Mouse (Mus musculus): ENCODE data around the gene Sez6l.

The Sez6l gene

GRCm38 (mm10) chr5:112533312-112534075, 43.5 kb downstream of the Sez6l start:
- no peak for DNase-seq (ENCODE audit: low spot score in 2 of 2)

DNA sequence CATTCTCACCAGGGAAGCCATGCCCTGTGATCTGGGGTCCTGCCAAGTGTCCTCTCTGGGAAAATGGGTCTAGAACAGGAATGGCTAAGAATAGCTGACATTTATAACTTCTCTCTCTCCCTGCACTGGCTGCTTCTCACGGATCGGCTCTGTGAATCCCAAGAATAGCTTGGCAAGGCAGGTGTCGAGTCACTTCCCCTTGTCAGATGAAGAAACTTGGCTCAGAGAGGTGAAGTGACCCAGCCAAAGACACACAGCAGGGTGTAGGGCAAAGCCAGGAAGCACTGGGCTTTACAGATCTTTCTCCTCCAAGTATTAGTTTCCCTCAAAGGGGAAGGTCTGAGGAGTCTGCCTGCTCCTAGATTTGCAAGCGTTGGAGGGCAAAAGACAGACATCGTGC, 44.1 kb downstream of the Sez6l start:
- no peak for DNase-seq (ENCODE audit: low spot score in 2 of 2)

DNA sequence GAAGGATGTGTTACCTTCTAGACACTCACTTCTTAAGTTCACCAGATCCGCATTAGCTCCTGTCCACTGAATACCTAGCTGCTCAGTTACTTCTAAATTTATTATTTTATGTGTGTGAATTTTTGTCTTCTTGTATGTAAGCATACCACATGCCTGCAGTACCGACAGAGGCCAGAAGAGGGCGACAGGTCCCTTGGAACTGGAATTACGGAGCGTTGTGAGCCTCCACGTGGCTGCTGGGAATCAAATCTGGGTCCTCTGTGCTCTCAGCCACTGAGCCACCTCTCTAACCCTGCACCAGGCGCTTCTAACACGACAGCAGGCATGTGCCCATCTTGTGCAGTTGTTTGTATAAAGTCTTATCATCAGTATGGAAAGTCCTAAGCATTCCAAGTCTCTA, 44.8 kb downstream of the Sez6l start:
- no peak for DNase-seq (ENCODE audit: low spot score in 2 of 2)

DNA sequence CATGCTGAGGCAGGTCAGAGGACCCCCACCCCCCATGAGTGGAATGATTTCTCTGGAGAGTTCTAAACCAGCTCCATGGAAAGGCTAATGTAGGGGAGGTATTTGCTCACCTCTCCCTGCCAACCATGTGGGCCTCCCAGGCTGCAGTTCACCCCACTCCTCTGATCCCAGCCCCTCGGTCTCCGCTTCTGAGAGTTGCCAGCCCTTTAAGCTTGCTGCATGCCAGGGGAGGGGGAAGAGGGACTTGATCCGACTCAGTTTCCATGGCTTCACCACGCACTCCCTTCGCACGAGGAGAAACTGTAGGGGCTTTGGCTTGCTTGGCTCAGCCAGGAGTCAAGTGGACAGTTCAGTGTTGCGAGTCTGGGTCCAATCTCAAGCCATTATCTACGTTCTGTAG, 45.9 kb downstream of the Sez6l start:
- no peak for DNase-seq (ENCODE audit: low spot score in 2 of 2)

- no peak for DNase-seq (ENCODE audit: low spot score in 2 of 2)
These were observed 50.0 kb downstream of the Sez6l start for GRCm38 (mm10) chr5:112526936-112527335.

DNA sequence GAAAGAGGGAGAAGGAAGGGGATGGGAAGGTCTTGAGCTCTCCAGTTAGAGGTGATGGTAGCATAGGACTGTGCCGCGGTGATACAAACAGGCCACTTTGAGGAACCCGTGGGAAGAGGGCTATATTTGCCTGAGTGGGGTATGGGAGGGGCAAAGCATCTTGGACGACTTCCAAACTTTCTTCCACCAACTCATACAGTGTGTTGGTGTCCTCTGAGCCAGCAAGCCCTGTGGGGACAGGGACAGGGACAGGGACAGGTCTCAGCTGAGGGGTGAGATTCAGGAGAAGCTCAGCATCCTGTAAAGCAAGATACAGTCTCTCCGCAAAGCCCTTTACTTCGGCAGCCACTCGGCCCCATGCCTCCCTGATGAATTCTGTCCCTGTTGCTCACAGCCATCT, 50.5 kb downstream of the Sez6l start:
- no peak for DNase-seq (ENCODE audit: low spot score in 2 of 2)

- DNase-seq (ENCODE audit: low spot score in 2 of 2), result no peak
These were observed 51.0 kb downstream of the Sez6l start for GRCm38 (mm10) chr5:112525980-112526379.

DNA sequence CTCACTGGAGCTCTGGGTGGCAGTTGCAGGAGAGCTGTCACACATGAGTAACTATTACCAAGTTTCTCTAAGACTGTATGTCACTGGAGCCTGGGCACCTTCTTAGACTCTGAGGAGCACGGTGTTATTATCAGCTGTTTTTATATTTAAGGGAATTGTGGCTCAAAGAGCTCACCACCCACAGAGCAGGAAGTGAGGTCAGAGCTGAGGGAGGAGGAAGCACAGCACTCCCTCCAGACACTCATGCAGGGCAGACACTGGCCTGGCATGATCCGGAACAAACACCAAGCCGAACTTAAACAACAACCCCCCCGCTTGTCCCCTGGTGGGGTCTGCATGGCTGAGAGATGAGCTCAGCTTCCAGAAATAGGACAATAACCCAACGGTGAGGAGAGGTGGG, 51.7 kb downstream of the Sez6l start:
- no peak for DNase-seq (ENCODE audit: low spot score in 2 of 2)

DNA sequence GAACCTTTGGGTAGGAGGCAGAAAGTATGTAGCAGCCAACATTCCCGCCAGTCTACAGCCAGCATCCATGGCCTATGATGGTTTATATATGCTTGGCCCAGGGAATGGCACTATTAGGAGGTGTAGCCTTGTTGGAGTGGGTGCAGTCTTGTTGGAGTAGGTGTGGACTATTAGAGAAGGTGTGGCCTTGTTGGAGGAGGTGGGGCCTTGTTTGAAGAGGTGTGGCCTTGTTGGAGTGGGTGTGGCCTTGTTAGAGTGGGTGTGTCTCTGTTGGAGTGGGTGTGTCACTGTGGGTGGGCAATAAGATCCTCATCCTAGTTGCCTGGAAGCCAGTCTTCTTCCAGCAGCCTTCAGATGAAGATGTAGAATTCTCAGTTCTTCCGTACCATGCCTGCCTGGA, 53.2 kb downstream of the Sez6l start:
- no peak for DNase-seq (ENCODE audit: low spot score in 2 of 2)

- DNase-seq (ENCODE audit: low spot score in 2 of 2), result no peak
These were observed 53.7 kb downstream of the Sez6l start for GRCm38 (mm10) chr5:112523331-112523730.

DNA sequence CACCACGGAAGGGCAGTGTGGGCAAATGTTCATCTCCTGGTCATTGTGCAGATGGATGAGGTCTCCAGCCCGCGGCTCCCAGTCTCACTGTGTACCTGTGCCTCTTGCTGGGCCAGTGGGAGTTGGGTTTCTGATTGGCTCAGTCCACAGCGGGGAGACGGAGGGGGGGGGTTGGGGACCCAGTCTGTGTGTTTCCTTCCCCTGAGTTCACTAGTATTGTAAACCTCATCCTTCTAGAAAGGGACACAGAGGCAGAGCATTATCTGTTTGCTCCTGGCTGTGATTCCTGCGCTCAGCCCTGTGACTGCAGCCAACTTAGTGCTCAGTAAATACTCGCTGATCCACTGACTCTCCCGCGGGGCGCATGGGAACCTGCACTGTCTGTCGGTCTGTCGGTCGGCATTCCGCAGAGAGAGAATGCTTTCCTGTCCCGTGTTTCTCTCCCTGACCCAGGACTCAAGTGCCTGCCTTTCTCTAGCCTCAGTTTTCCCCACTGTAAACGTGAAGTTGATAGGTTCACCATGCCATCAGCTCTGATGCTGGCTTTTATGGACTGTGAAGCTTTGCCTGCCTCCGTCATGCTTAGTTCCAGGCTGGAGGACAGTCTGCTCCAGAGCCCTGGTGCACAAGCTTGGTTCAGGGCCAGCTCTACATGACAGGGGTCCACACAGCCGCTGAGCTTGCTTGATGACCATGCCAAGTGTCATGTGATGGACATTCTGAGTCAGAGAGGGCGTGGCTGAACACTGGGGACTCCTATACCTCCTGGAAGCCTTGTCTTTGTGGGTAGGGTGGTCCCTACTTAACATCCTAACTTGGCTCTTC, 55.1 kb downstream of the Sez6l start:
- no peak for DNase-seq (ENCODE audit: low spot score in 2 of 2)

GRCm38 (mm10) chr5:112520826-112521702, 55.9 kb downstream of the Sez6l start:
- no peak for DNase-seq (ENCODE audit: low spot score in 2 of 2)

GRCm38 (mm10) chr5:112518773-112519172, 58.2 kb downstream of the Sez6l start:
- no peak for DNase-seq (ENCODE audit: low spot score in 2 of 2)

DNA sequence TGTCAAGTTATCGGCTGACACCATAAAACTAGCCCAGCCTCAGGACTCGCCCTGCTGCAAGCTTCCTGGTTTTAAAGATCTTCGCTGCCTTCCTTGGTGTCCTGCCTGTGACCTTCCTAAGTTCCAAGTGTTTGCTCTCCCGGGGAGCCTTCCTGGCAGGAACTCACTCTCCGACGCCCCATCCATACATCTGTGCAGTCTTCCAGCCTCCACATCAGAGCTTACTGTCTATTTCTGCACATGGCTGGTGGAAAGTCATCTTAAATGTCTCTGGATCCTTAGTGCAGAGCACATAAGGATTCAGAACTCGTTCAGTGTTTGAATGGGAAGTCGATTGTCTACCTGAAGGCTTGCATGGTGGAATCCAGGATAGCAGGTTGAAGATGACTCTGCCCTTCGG, 59.5 kb downstream of the Sez6l start:
- DNase-seq (ENCODE audit: low spot score in 2 of 2), result no peak

DNA sequence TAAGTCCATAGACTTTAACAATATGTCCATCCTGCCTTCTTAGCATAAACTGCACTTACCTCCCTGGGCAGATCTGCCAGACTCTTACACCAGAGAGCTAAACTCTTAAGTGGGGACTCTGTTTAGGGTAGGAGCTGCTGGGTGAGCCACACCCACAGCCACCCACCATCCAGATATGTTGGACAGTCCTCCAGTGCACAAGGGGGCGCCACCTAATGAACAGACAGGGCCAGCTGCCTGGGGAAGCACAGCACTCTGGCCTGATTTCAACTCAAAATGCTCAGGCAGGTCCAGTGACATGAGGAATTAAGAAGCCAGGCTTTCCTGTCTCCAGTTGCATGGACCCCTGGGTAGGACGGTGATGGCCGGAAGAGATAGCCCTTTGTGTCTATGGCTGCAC, 60.5 kb downstream of the Sez6l start:
- no peak for DNase-seq (ENCODE audit: low spot score in 2 of 2)

DNA sequence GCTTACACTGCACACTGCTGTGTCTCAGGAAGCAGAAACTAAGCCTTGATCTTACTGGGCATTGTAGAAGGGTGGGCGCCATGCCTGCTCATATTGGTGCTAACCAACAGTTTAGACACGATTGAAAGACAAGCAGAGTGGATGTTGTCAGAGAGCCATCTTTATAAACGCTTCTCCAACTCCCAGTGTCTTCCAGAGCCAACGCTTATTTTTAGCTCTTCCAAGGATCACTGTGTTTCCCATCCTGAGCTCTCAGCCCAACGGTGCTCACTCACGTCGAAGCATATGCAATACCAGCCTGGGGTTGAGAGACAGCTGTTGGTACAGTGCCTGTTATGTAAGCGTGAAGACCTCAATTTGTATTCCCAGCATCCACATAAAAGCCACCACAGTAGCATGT, 66.6 kb downstream of the Sez6l start:
- no peak for DNase-seq (ENCODE audit: low spot score in 2 of 2)

DNA sequence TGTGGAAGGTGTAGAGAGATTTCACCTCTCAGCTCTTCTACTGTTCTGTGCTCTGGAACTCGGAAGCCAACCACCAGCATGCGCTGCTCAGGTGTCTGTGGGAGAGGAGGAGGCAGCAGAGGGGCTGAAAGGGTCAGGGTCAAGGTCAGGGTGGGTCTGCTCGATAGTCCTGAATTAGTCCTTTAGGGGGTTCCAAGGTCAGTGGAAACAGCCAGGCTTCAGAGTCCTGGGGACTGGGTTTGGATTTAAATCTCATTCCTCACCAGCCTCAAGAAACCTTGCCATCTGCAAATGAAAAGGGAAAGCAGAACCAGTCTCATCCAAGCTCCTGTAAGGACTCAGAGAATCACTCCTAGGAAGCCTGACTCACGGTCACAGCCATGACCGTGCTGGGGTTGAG, 67.1 kb downstream of the Sez6l start:
- DNase-seq (ENCODE audit: low spot score in 2 of 2), result no peak

GRCm38 (mm10) chr5:112505595-112505994, 71.4 kb downstream of the Sez6l start:
- DNase-seq (ENCODE audit: low spot score in 2 of 2), result no peak

- DNase-seq (ENCODE audit: low spot score in 2 of 2), result no peak
These were observed 75.6 kb downstream of the Sez6l start for GRCm38 (mm10) chr5:112501384-112501783.

DNA sequence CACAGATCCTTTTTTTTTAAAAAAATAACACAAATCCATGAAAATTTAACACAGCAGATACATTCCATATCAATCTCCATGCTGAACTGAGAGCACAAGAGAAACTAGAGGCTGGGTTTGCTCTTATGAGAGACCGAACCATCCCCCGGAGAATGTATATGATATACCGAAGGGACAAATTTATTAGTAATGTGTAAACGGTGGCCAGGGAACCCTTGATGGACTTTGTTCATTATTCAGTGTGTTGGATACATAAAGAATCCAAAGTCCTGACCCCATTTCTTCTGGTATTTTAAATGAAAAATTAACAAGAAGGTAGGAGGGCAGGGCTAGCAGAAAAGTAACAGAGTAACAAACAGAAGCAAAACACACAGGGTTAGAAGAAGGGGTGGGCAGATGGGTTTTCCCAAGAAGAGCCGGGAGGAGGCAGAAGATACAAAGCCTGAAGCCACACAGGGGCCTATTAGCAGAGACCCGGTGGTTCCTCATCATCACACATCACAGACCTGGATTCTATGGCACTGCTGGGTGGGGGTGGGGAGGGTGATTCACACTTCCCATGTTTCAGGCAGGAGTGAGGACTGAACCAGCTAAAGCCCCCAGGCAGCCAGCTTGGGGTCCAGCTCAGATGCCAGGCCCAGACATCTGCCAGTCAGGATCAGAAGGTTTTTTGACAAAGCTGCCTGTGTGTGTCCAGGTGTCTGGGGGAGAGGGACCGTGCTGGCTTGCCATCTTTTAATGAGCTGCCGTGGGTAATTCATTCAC, 76.9 kb downstream of the Sez6l start:
- DNase-seq (ENCODE audit: low spot score in 2 of 2), result no peak
